Mouse (Mus musculus) midbrain, embryonic 15.5 days (tissue): ENCODE data around the gene Fdxacb1. TPM values are rescaled to one million over a fixed set of nuclear protein-coding genes. Genes with fewer than 3 reads are reported as not detected.

Experiments used
- ATAC-seq: fragments of 200-750 bp; cut with Nextera tagmentation; replicated peaks from 2 replicates; pipeline ENCODE4 v1.8.0; 2017; ENCODE audit warnings: moderate TSS enrichment
- H3K27ac ChIP-seq: fragments of 300-500 bp; sonication (generic); 2 replicates; pipeline ENCODE4 v1.5.1; 2015; ENCODE audit warnings: mild to moderate bottlenecking, inconsistent platforms
- H3K27me3 ChIP-seq: fragments of 300-500 bp; sonication (generic); replicated peaks from 2 replicates; pipeline ENCODE4 v1.6.1; 2015; ENCODE audit warnings: inconsistent platforms
- H3K36me3 ChIP-seq: fragments of 300-500 bp; sonication (generic); replicated peaks from 2 replicates; pipeline ENCODE4 v1.6.1; 2015; ENCODE audit warnings: inconsistent platforms
- H3K4me1 ChIP-seq: fragments of 300-500 bp; sonication (generic); 2 replicates; pipeline ENCODE4 v1.6.1; 2015; ENCODE audit warnings: inconsistent platforms
- H3K4me2 ChIP-seq: fragments of 300-500 bp; sonication (generic); 2 replicates; pipeline ENCODE4 v1.6.1; 2015; ENCODE audit warnings: inconsistent platforms, mild to moderate bottlenecking, moderate library complexity
- H3K4me3 ChIP-seq: fragments of 300-500 bp; sonication (generic); 2 replicates; pipeline ENCODE4 v1.5.1; 2015; ENCODE audit warnings: mild to moderate bottlenecking, inconsistent platforms
- H3K9ac ChIP-seq: fragments of 300-500 bp; sonication (generic); 2 replicates; pipeline ENCODE4 v1.6.1; 2015; ENCODE audit warnings: mild to moderate bottlenecking, inconsistent platforms
- H3K9me3 ChIP-seq: fragments of 300-500 bp; sonication (generic); 2 replicates; pipeline ENCODE4 v1.6.1; 2016; ENCODE audit warnings: inconsistent platforms
- WGBS: fragments of 180-500 bp; shearing (Covaris S2); methylation state at CpG from one replicate; pipeline ENCODE4 v1.1.7; 2015; ENCODE audit warnings: mixed read lengths; 5-methylcytosine and 5-hydroxymethylcytosine counted together
- polyA plus RNA-seq: library from polyadenylated mRNA; unstranded; fragments of >200 nt; fragmentation: Nextera tagmentation; extraction: Ambion mirVana; gene quantifications from 2 replicates; pipeline ENCODE4 v1.2.1, GENCODE M21; 2015

The Fdxacb1 gene
- polyA plus RNA-seq, 1 experiment from 2014 or later = 12.0 TPM

GRCm38 (mm10) chr9:50732560-50732959 lies 35.5 kb upstream of the Fdxacb1 start:
- ATAC-seq = no peak
- Histone ChIP-seq H3K4me2 (no peak overlapping the region), H3K9me3 (no peaks in the 10 kb centered on the region), H3K36me3 (no peaks in the 10 kb centered on the region), H3K4me1 (peaks cover 5% of the 10 kb centered on the region; the same call in 1 of the 2 replicates), H3K27ac (no peak overlapping the region), H3K4me3 (no peak overlapping the region), H3K9ac (no peak overlapping the region), H3K27me3 (no peaks in the 10 kb centered on the region)
- WGBS = 7% methylated on average over 4 of the region's 4 CpGs

- Histone ChIP-seq H3K9ac (0 out of 2 replicates have a peak overlapping the region, but pooled peaks have one; percentile 4), H3K36me3 (no peaks in the 10 kb centered on the region), H3K27me3 (no peaks in the 10 kb centered on the region), H3K4me1 (peaks cover 14% of the 10 kb centered on the region), H3K27ac (no peak overlapping the region), H3K4me3 (0 out of 2 replicates have a peak overlapping the region, but pooled peaks have one; percentile 19), H3K4me2 (peak overlapping the region; percentile 39), H3K9me3 (no peaks in the 10 kb centered on the region)
- WGBS = 2% methylated on average over 9 of the region's 9 CpGs
- ATAC-seq = no peak
Observed at GRCm38 (mm10) chr9:50734989-50735388, 33.0 kb upstream of the Fdxacb1 start.

- Histone ChIP-seq H3K9ac (no peak within 1 kb of the TSS), H3K4me2 (peak within 1 kb of the TSS; percentile 65), H3K9me3 (no peaks in the 10 kb centered on the region), H3K36me3 (no peaks in the 10 kb centered on the region), H3K4me1 (peaks cover 14% of the 10 kb centered on the region), H3K27ac (no peak within 1 kb of the TSS), H3K4me3 (peak within 1 kb of the TSS; percentile 38), H3K27me3 (no peaks in the 10 kb centered on the region; the same call in 1 of the 2 replicates)
- WGBS = 12% methylated on average over 36 of the region's 36 CpGs
- peak; percentile 96 for ATAC-seq
Observed at GRCm38 (mm10) chr9:50738914-50739870, 28.8 kb upstream of the Fdxacb1 start, which contains the start of gene Dixdc1. TSS of gene Dixdc1 (minus strand) at chr9:50739517.

GRCm38 (mm10) chr9:50740867-50741784 lies 26.9 kb upstream of the Fdxacb1 start:
- no peaks in the 10 kb centered on the region for H3K36me3 ChIP-seq
- no peak overlapping the region for H3K9ac ChIP-seq
- no peak overlapping the region for H3K4me3 ChIP-seq
- H3K9me3 ChIP-seq = no peaks in the 10 kb centered on the region
- no peak for ATAC-seq
- no peaks in the 10 kb centered on the region; the same call in 1 of the 2 replicates for H3K27me3 ChIP-seq
- no peak overlapping the region for H3K27ac ChIP-seq
- 92% methylated on average over 14 of the region's 14 CpGs for WGBS
- no peak overlapping the region for H3K4me2 ChIP-seq
- peaks cover 12% of the 10 kb centered on the region for H3K4me1 ChIP-seq

DNA sequence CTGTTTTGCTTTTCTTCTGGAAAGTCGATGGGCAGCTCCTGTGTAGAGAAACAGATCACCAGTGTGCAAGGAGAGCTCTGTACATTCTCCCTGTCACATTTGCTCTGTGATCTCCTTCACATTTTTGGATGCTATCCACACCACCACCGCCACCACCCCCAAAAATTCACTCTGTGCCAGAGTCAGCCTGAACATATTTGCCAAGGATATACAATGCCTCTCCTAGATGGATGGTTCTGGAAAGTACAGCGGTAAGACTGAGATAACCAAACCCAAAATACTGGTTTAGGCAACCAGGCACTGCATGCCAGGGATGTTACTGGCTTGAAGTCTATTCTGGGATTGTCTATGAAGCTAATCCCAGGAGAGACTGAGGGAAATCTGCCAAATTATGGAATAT lies 25.8 kb upstream of the Fdxacb1 start:
- Histone ChIP-seq H3K9me3 (no peaks in the 10 kb centered on the region), H3K4me1 (peaks cover 19% of the 10 kb centered on the region), H3K27me3 (no peaks in the 10 kb centered on the region; the same call in 1 of the 2 replicates), H3K27ac (no peak overlapping the region), H3K9ac (no peak overlapping the region), H3K4me2 (no peak overlapping the region), H3K4me3 (no peak overlapping the region), H3K36me3 (no peaks in the 10 kb centered on the region)
- ATAC-seq = no peak
- WGBS = 88% methylated on average over 3 of the region's 3 CpGs

GRCm38 (mm10) chr9:50742744-50743143 lies 25.3 kb upstream of the Fdxacb1 start:
- no peaks in the 10 kb centered on the region; the same call in 1 of the 2 replicates for H3K27me3 ChIP-seq
- H3K9me3 ChIP-seq = no peaks in the 10 kb centered on the region
- H3K9ac ChIP-seq = no peak overlapping the region
- 73% methylated on average over 2 of the region's 2 CpGs for whole genome bisulfite sequencing
- no peaks in the 10 kb centered on the region for H3K36me3 ChIP-seq
- ATAC-seq = no peak
- H3K27ac ChIP-seq = no peak overlapping the region
- H3K4me2 ChIP-seq = no peak overlapping the region
- no peak overlapping the region for H3K4me3 ChIP-seq
- peaks cover 19% of the 10 kb centered on the region for H3K4me1 ChIP-seq

DNA sequence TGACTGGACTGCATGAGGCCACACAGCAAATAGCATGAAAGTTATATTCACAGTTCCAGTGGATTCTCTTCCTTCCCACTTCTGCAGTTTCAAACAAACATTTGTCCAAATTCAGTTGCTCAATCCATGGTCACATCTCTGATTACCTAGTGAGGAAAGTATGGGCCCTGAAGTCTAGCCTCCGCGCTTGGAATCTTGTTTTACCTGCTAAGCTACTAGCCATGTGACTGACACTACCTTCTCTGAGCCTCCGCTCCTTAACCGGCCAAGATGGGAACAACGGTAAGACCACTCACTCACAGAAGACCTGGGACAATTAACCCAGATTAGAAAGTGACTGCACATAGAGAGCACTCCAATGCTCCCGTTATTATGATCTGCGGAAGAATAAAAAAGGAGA lies 22.2 kb upstream of the Fdxacb1 start:
- no peaks in the 10 kb centered on the region for H3K36me3 ChIP-seq
- ATAC-seq = no peak
- H3K27ac ChIP-seq = no peak overlapping the region
- 0 out of 2 replicates have a peak overlapping the region, but pooled peaks have one; percentile 16 for H3K9ac ChIP-seq
- WGBS = 15% methylated on average over 7 of the region's 7 CpGs
- H3K9me3 ChIP-seq = no peaks in the 10 kb centered on the region
- peak overlapping the region; percentile 55 for H3K4me2 ChIP-seq
- no peaks in the 10 kb centered on the region; the same call in 1 of the 2 replicates for H3K27me3 ChIP-seq
- peak overlapping the region; percentile 34 for H3K4me3 ChIP-seq
- H3K4me1 ChIP-seq = peaks cover 9% of the 10 kb centered on the region

DNA sequence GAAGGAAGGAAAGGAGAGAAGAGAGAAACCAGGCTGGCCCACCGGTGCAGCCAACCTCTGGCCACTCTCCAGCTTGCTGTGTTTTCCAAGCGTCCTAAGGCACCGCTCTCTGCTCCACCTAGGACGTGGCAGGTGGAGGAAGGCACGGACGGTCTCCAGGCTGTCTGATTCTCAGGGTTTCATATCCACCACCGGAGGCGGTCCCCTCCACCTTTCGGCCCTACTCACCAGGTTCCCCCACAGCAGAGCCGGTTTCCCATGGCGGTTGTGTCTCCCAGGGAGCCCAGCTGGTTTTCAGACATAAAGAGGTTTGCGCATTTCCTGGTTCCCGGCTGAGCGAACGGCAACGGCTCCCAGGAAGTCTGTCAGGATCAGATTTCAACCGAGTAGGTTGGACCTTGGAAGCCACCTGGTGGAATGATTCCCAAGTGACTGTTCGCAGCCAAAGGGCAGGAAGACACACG lies 21.8 kb upstream of the Fdxacb1 start, which contains the start of gene 2310030G06Rik:
TSS of gene 2310030G06Rik (minus strand) at position 323 of the 464 bp plus-strand sequence.
- H3K27ac ChIP-seq = no peak within 1 kb of the TSS
- H3K9me3 ChIP-seq = no peaks in the 10 kb centered on the region
- H3K4me2 ChIP-seq = peak within 1 kb of the TSS; percentile 55
- no peaks in the 10 kb centered on the region for H3K36me3 ChIP-seq
- peaks cover 9% of the 10 kb centered on the region for H3K4me1 ChIP-seq
- 0 out of 2 replicates have a peak within 1 kb of the TSS, but pooled peaks have one; percentile 16 for H3K9ac ChIP-seq
- H3K4me3 ChIP-seq = peak within 1 kb of the TSS; percentile 34
- WGBS = 2% methylated on average over 19 of the region's 19 CpGs
- H3K27me3 ChIP-seq = no peaks in the 10 kb centered on the region; the same call in 1 of the 2 replicates
- no peak for ATAC-seq

- Histone ChIP-seq H3K4me1 (peaks cover 9% of the 10 kb centered on the region), H3K36me3 (no peaks in the 10 kb centered on the region), H3K9ac (no peak overlapping the region), H3K27ac (no peak overlapping the region), H3K9me3 (no peaks in the 10 kb centered on the region), H3K4me2 (no peak overlapping the region), H3K27me3 (no peaks in the 10 kb centered on the region; the same call in 1 of the 2 replicates), H3K4me3 (no peak overlapping the region)
- WGBS = 77% methylated on average over 6 of the region's 6 CpGs
- no peak for ATAC-seq
Observed at GRCm38 (mm10) chr9:50750706-50751105, 17.3 kb upstream of the Fdxacb1 start.

- Histone ChIP-seq H3K36me3 (no peaks in the 10 kb centered on the region), H3K4me1 (peaks cover 5% of the 10 kb centered on the region), H3K4me3 (no peak within 1 kb of the TSS), H3K4me2 (no peak within 1 kb of the TSS), H3K27ac (no peak within 1 kb of the TSS), H3K9me3 (no peaks in the 10 kb centered on the region), H3K9ac (no peak within 1 kb of the TSS), H3K27me3 (no peaks in the 10 kb centered on the region; the same call in 1 of the 2 replicates)
- WGBS = 72% methylated on average over 22 of the region's 22 CpGs
- no peak for ATAC-seq
Observed at GRCm38 (mm10) chr9:50751323-50751722, 16.7 kb upstream of the Fdxacb1 start, which contains the start of gene Cryab. TSS of gene Cryab (plus strand) at chr9:50751325.

DNA sequence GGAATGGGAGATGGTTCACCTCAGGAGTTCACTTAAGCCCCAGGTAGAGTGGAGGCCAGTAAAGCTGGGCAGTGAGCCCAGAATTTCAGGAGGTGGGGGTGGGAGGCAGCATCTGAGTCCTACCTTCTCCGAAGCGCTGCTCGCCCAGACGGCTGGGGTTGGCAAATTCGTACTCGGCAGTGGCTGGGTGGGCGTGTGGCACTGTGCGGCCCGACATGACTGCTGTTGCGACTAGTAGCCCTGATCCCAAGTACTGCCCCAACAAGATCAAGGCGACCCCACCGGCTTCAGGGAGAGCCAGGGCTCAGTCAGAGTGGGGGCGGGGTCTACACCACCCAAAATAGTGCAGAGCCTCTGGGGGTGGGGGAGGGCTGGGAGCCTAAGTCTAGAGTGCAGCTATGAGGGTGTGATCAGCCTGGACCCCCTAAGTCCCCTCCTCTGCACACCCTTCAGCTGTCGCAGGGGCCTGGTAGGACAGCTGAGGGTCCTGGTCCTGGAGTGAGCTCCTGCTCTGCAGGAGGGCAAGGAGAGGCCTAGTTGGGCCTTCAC lies 15.9 kb upstream of the Fdxacb1 start, which contains the start of gene Hspb2:
TSS of gene Hspb2 (minus strand) at position 301 of the 549 bp plus-strand sequence.
- WGBS = 75% methylated on average over 14 of the region's 14 CpGs
- no peaks in the 10 kb centered on the region; the same call in 1 of the 2 replicates for H3K27me3 ChIP-seq
- H3K27ac ChIP-seq = no peak within 1 kb of the TSS
- no peaks in the 10 kb centered on the region for H3K4me1 ChIP-seq
- H3K36me3 ChIP-seq = no peaks in the 10 kb centered on the region
- ATAC-seq = no peak
- H3K4me3 ChIP-seq = no peak within 1 kb of the TSS
- no peaks in the 10 kb centered on the region for H3K9me3 ChIP-seq
- H3K4me2 ChIP-seq = no peak within 1 kb of the TSS
- H3K9ac ChIP-seq = no peak within 1 kb of the TSS
